Mouse (Mus musculus): ENCODE results near the gene Ubac1. TPM values are rescaled to one million over a fixed set of nuclear protein-coding genes. Genes with fewer than 3 reads are reported as not detected.

Ubac1 gene
- polyA plus RNA-seq, 1 experiment from 2014 or later, result 89.7 TPM

Other genes with a start within 250 kb of the Ubac1 start
- gene Lcn11, start 244.7 kb downstream of the Ubac1 start, polyA plus RNA-seq (2015; fragmentation: Nextera tagmentation; extraction: Ambion mirVana), result not detected in 2 replicates
- gene Gm13539, start 239.5 kb downstream of the Ubac1 start, polyA plus RNA-seq (2015; fragmentation: Nextera tagmentation; extraction: Ambion mirVana), result not detected in 2 replicates
- not detected in 2 replicates for gene Glt6d1, start 205.9 kb downstream of the Ubac1 start, polyA plus RNA-seq (2015; fragmentation: Nextera tagmentation; extraction: Ambion mirVana)
- not detected in 2 replicates for gene Lcn9, start 198.6 kb downstream of the Ubac1 start, polyA plus RNA-seq (2015; fragmentation: Nextera tagmentation; extraction: Ambion mirVana)
- not detected in 2 replicates for gene Sohlh1, start 174.5 kb downstream of the Ubac1 start, polyA plus RNA-seq (2015; fragmentation: Nextera tagmentation; extraction: Ambion mirVana)
- gene Kcnt1, start 158.0 kb downstream of the Ubac1 start, polyA plus RNA-seq (2015; fragmentation: Nextera tagmentation; extraction: Ambion mirVana), result 0.20 and 0.21 TPM in 2 replicates
- 15.9 and 19.1 TPM in 2 replicates for gene Camsap1, start 38.5 kb downstream of the Ubac1 start, polyA plus RNA-seq (2015; fragmentation: Nextera tagmentation; extraction: Ambion mirVana)
- gene Nacc2, start 101.5 kb upstream of the Ubac1 start, polyA plus RNA-seq (2015; fragmentation: Nextera tagmentation; extraction: Ambion mirVana), result 5.5 TPM in 2 replicates
- gene Lhx3, start 186.5 kb upstream of the Ubac1 start, polyA plus RNA-seq (2015; fragmentation: Nextera tagmentation; extraction: Ambion mirVana), result not detected in 2 replicates
- gene Qsox2, start 215.8 kb upstream of the Ubac1 start, polyA plus RNA-seq (2015; fragmentation: Nextera tagmentation; extraction: Ambion mirVana), result 18.2 and 20.7 TPM in 2 replicates